Mouse (Mus musculus): ENCODE measurements around the gene Wdr43.

DNA sequence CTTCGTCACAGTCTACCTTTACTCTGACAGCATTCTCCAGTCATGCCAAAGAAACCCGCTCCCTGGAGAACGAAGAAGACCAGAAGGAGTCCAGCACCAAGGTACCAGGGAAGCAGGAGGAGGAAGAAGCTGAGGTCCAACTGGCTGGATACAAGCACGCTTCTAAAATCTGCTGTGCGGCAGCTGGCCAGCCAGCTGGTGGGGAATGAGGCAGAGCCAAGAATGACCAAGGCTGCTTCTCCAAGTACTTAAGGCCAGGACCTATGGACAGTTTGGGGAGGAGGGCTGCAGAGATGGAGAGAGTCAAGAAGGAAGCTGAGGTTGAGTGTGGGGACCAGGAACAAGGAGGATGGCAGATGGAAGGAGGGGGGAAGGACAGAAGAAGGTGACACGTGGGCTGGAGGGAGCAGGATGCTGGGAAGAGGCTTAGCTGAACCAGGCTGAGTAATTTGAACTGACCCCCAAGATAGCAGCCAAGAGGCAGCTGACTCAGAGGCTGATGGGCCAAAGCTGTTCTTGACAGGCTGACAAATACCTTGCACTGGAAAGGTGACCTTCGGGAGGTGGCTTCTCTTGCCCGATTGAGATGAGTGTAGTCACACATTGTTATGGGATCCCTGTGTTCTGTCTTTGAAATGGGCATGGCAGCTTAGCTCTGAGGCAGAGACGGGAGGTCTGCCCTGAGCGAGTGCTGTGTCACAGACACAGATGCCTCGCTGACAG lies 82.4 kb downstream of the Wdr43 start:
- TF ChIP-seq POLR2A (IDR thresholded peaks at IDR 0.05; ENCODE audit: low read depth, low read length) (no peak), CTCF (IDR thresholded peaks at IDR 0.05; ENCODE audit: extremely low read depth, insufficient read length, insufficient replicate concordance, low read depth, low read length) (no peak)
